8 mouse cellular contexts compared by ENCODE assay signal in the genomic region with DNA sequence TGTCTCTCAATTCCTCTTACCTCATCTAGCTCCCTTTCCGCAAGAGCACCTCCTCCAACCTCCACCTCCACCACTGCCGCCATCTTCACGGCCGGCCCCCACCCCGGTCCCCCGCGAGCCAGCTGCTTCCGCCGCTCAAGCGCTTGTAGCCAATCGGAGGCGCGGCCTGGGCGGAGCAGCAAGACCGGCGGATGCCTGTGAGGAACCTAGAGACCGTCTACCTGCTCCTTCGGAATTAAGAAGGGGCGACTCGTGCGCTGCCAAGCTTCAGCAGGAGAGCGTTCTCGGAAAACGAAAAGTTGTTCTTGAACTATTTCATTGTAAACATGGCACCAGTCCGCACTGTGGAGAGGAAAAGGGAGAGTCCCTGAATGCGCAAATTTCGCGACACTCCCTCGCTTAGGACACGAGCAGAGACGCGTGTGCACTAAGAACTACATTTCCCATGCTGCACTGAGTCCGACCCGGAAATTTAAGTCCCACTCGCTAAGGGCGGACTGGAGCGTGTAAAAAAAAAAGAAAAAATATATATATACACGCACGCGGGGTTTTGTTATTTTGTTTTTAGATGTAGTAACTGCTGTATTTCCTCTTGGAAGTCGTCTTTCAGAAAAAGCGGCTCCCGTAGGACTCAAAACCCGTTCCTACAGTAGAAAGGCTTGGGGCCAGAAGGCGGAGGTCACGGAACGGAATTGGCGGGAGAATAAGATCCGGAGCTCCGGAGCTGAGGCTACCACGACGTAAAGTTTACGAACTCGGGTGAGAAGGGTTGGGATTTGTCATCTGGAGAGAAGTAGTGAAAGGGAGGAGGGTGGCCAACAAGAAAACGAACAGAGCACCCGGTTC. TPM values are rescaled to one million over a fixed set of nuclear protein-coding genes. Genes with fewer than 3 reads are reported as not detected.
DNase-seq lines count a peak whose midpoint lies in the region; ATAC-seq lines count a peak whose summit lies in the region.

A gene (minus strand): TSS at position 424 of the 846 bp plus-strand sequence.
A gene (plus strand): TSS at position 466 of the 846 bp plus-strand sequence.
A gene (plus strand): TSS at position 668 of the 846 bp plus-strand sequence.

- peaks cover 24% of the 10 kb centered on the region for H3K4me1 ChIP-seq in hindbrain, embryonic 16.5 days (ENCODE audit: control insufficient read depth, insufficient read depth, low read depth, low read length)

- no peaks in the 10 kb centered on the region for H3K9me3 ChIP-seq in hindbrain, embryonic 16.5 days (ENCODE audit: control insufficient read depth, low read length)

- H3K9ac ChIP-seq in hindbrain, embryonic 16.5 days (ENCODE audit: low read depth, low read length) = peak within 1 kb of the TSS; percentile 82

- H3K27ac ChIP-seq in hindbrain, embryonic 16.5 days (ENCODE audit: low read depth, low read length) = peak within 1 kb of the TSS; percentile 86
- H3K27ac ChIP-seq in macrophage = peak within 1 kb of the TSS; percentile 78

- peak; percentile 70 for DNase-seq in WW6 (ENCODE audit: low read depth, low spot score)
- peak; percentile 77 to 89 for DNase-seq in cerebellum, postnatal 4 days (ENCODE audit: low spot score in 2 of 2)
- peak; percentile 93 for DNase-seq in gastrocnemius, adult 18-20 months (ENCODE audit: low spot score)
- peak; percentile 89 to 95 for DNase-seq in left cerebral cortex, adult 18-20 months (ENCODE audit: low spot score in 2 of 2)
- peak; percentile 96 for DNase-seq in right cerebral cortex, adult 18-20 months
- DNase-seq in urinary bladder, postnatal 10 days (ENCODE audit: low spot score) = peak; percentile 48

- no peaks in the 10 kb centered on the region for H3K36me3 ChIP-seq in hindbrain, embryonic 16.5 days (ENCODE audit: control insufficient read depth, insufficient read depth, low read length)
- no peaks in the 10 kb centered on the region for H3K36me3 ChIP-seq in macrophage (ENCODE audit: inconsistent target)

- WGBS in hindbrain, embryonic 16.5 days = under 1% methylated on average over 56 of the region's 56 CpGs
- 2% methylated on average over 56 of the region's 56 CpGs for WGBS in macrophage (ENCODE audit: missing documents)

- H3K4me2 ChIP-seq in hindbrain, embryonic 16.5 days (ENCODE audit: low read length) = peak within 1 kb of the TSS; percentile 82

- ATAC-seq in hindbrain, embryonic 16.5 days = peak; percentile 100

- H3K27me3 ChIP-seq in hindbrain, embryonic 16.5 days (replicated peaks; ENCODE audit: control insufficient read depth, insufficient read depth, low read length) = no peaks in the 10 kb centered on the region

- H3K4me3 ChIP-seq in hindbrain, embryonic 16.5 days (ENCODE audit: low read length) = peak within 1 kb of the TSS; percentile 77
- H3K4me3 ChIP-seq in macrophage (ENCODE audit: inconsistent target) = peak within 1 kb of the TSS; percentile 86

- H3K79me2 ChIP-seq in macrophage (ENCODE audit: inconsistent target) = peaks cover 57% of the 10 kb centered on the region

RNA-seq across cellular contexts. Expression of the first gene that starts in this region (rescaled TPM):
- total RNA-seq in gastrocnemius, adult 18-20 months (2021) = 10 to 100 TPM; 20.6 to 27.5 TPM
- polyA plus RNA-seq in hindbrain, embryonic 16.5 days (2015; fragmentation: Nextera tagmentation; extraction: Ambion mirVana) = 35.0 and 35.9 TPM in 2 replicates
- 10 to 100 TPM; 46.0 to 46.6 TPM for total RNA-seq in left cerebral cortex, adult 18-20 months (2021)
- 100 to 1,000 TPM in 2 of 26 experiments, 10 to 100 TPM in 24; 42.5 to 102 (median 78.2) TPM for total RNA-seq in macrophage (2018; cell fraction: chromatin; rRNA removed)
- total RNA-seq in macrophage (2018; cell fraction: cytosol; rRNA removed) = 10 to 100 TPM; 15.3 to 32.0 (median 21.3) TPM
- 10 to 100 TPM; 34.1 to 76.9 (median 55.0) TPM for total RNA-seq in macrophage (2018; cell fraction: nucleus; rRNA removed)
- polyA plus RNA-seq in macrophage (2018) = 17.9 to 24.1 TPM (median 19.6 TPM) in 3 replicates

RNA-seq across cellular contexts. Expression of the second gene that starts in this region (rescaled TPM):
- 1 to 10 TPM; 2.9 to 4.1 TPM for total RNA-seq in gastrocnemius, adult 18-20 months (2021)
- 24.6 and 26.9 TPM in 2 replicates for polyA plus RNA-seq in hindbrain, embryonic 16.5 days (2015; fragmentation: Nextera tagmentation; extraction: Ambion mirVana)
- total RNA-seq in left cerebral cortex, adult 18-20 months (2021) = 10 to 100 TPM; 20.5 to 26.6 TPM
- total RNA-seq in macrophage (2018; cell fraction: chromatin; rRNA removed) = 10 to 100 TPM in 21 of 26 experiments, 1 to 10 TPM in 5; 3.4 to 73.6 (median 37.9) TPM
- 10 to 100 TPM in 2 of 26 experiments, 1 to 10 TPM in 24; 2.4 to 11.2 (median 6.7) TPM for total RNA-seq in macrophage (2018; cell fraction: cytosol; rRNA removed)
- 10 to 100 TPM in 17 of 26 experiments, 1 to 10 TPM in 9; 2.5 to 57.5 (median 19.9) TPM for total RNA-seq in macrophage (2018; cell fraction: nucleus; rRNA removed)
- polyA plus RNA-seq in macrophage (2018) = 9.5 to 11.5 TPM (median 11.5 TPM) in 3 replicates

RNA-seq across cellular contexts. Expression of the third gene that starts in this region (rescaled TPM):
- under 1 TPM; 0.68 to 0.78 TPM for total RNA-seq in gastrocnemius, adult 18-20 months (2021)
- 0.63 and 1.3 TPM in 2 replicates for polyA plus RNA-seq in hindbrain, embryonic 16.5 days (2015; fragmentation: Nextera tagmentation; extraction: Ambion mirVana)
- 1 to 10 TPM; 2.4 to 2.5 TPM for total RNA-seq in left cerebral cortex, adult 18-20 months (2021)
- total RNA-seq in macrophage (2018; cell fraction: chromatin; rRNA removed) = 1 to 10 TPM in 11 of 26 experiments, under 1 TPM in 14, not detected in 1; 0.19 to 2.2 (median 0.77) TPM
- under 1 TPM in 20 of 26 experiments, not detected in 6; 0.04 to 0.26 (median 0.07) TPM for total RNA-seq in macrophage (2018; cell fraction: cytosol; rRNA removed)
- total RNA-seq in macrophage (2018; cell fraction: nucleus; rRNA removed) = 1 to 10 TPM in 4 of 26 experiments, under 1 TPM in 16, not detected in 6; 0.17 to 2.1 (median 0.60) TPM
- 0.07 to 0.19 TPM in 2 of 3 replicates, not detected in the other for polyA plus RNA-seq in macrophage (2018)

Comparison
In these comparisons a context has a peak if more than half of its experiments do, and no peak if none do; other contexts are left out.
1. Peak in every context shown above with its lines: DNase-seq, ATAC-seq, H3K4me3 ChIP-seq and H3K27ac ChIP-seq.
2. RNA of the second gene that starts in this region (total RNA-seq): 20.5 to 26.6 TPM in left cerebral cortex, adult 18-20 months; 2.9 to 4.1 TPM in gastrocnemius, adult 18-20 months; every median in the first group is over 4 times any median in the second.